Mouse (Mus musculus) cortical plate, adult 2 months (tissue): Measurements from ENCODE around the gene Gm44790. TPM values are rescaled to one million over a fixed set of nuclear protein-coding genes. Genes with fewer than 3 reads are reported as not detected.

Source experiments
- H3K27ac ChIP-seq: fragments of 200-500 bp; 2 replicates; pipeline ENCODE4 v1.5.1; 2012; ENCODE audit warnings: low read length, control low read depth, inconsistent platforms; ENCODE audit not compliant: insufficient read depth
- H3K4me1 ChIP-seq: fragments of 200-500 bp; 2 replicates; pipeline ENCODE4 v1.6.1; 2011; ENCODE audit warnings: low read length; ENCODE audit not compliant: control insufficient read depth, insufficient read depth
- H3K4me3 ChIP-seq: fragments of 200-500 bp; 2 replicates; pipeline ENCODE4 v1.5.1; 2011; ENCODE audit warnings: mild to moderate bottlenecking, low read length, control low read depth; ENCODE audit not compliant: insufficient read depth
- CTCF ChIP-seq: fragments of 200-500 bp; IDR thresholded peaks from 2 replicates; pipeline ENCODE4 v1.5.1; 2011; ENCODE audit warnings: mild to moderate bottlenecking, control low read depth, low read length; ENCODE audit not compliant: insufficient read depth; ENCODE audit errors: extremely low read depth
- POLR2A ChIP-seq: fragments of 200-500 bp; IDR thresholded peaks from 2 replicates; pipeline ENCODE4 v1.6.1; 2011; ENCODE audit warnings: mild to moderate bottlenecking, low read length, control low read depth; ENCODE audit not compliant: insufficient read depth; ENCODE audit errors: extremely low read depth
- polyA plus RNA-seq: library from polyadenylated mRNA; depleted of rRNA; stranded (reverse); fragments of >200 nt; gene quantifications from 2 replicates; pipeline ENCODE4 v1.2.3, GENCODE M21; 2012

Gm44790 gene
- polyA plus RNA-seq, 1 experiment, result 1.0 TPM

- peak overlapping the region; percentile 74 for H3K4me3 ChIP-seq
- TF ChIP-seq POLR2A (no peak), CTCF (no peak)
- peaks cover 3% of the 10 kb centered on the region; the same call in 1 of the 2 replicates for H3K4me1 ChIP-seq
- no peak overlapping the region for H3K27ac ChIP-seq
Measured at GRCm38 (mm10) chr6:86402681-86403607, 23.5 kb upstream of the Gm44790 start.

GRCm38 (mm10) chr6:86403728-86404099 is 22.7 kb upstream of the Gm44790 start:
- Histone ChIP-seq H3K4me1 (peaks cover 3% of the 10 kb centered on the region; the same call in 1 of the 2 replicates), H3K4me3 (peak overlapping the region; percentile 74; the same call in 1 of the 2 replicates), H3K27ac (no peak overlapping the region)
- TF ChIP-seq POLR2A (no peak), CTCF (no peak)

GRCm38 (mm10) chr6:86404100-86404861 is 22.2 kb upstream of the Gm44790 start, which contains the start of gene Tia1:
TSS of gene Tia1 (plus strand) at chr6:86404219.
- H3K4me1 ChIP-seq, result peaks cover 3% of the 10 kb centered on the region; the same call in 1 of the 2 replicates
- peak; percentile 69 for TF ChIP-seq POLR2A
- no peak for TF ChIP-seq CTCF
- H3K27ac ChIP-seq, result peak within 1 kb of the TSS; percentile 93
- H3K4me3 ChIP-seq, result peak within 1 kb of the TSS; percentile 74

GRCm38 (mm10) chr6:86404996-86405395 is 21.5 kb upstream of the Gm44790 start:
- no peak for TF ChIP-seq CTCF
- Histone ChIP-seq H3K4me1 (peaks cover 3% of the 10 kb centered on the region; the same call in 1 of the 2 replicates), H3K4me3 (peak overlapping the region; percentile 74), H3K27ac (0 out of 2 replicates have a peak overlapping the region, but pooled peaks have one; percentile 8)

- TF ChIP-seq CTCF, result no peak
- no peak for TF ChIP-seq POLR2A
- peaks cover 3% of the 10 kb centered on the region; the same call in 1 of the 2 replicates for H3K4me1 ChIP-seq
- no peak overlapping the region for H3K27ac ChIP-seq
- no peak overlapping the region; the same call in 1 of the 2 replicates for H3K4me3 ChIP-seq
Measured at GRCm38 (mm10) chr6:86406306-86406705, 20.2 kb upstream of the Gm44790 start.

- TF ChIP-seq POLR2A (no peak), CTCF (no peak)
Measured at GRCm38 (mm10) chr6:86418711-86419110, 7.7 kb upstream of the Gm44790 start.

GRCm38 (mm10) chr6:86419239-86419638 is 7.2 kb upstream of the Gm44790 start:
- TF ChIP-seq POLR2A, result no peak
- TF ChIP-seq CTCF, result no peak
- H3K4me3 ChIP-seq, result no peak overlapping the region
- no peak overlapping the region for H3K27ac ChIP-seq
- no peaks in the 10 kb centered on the region for H3K4me1 ChIP-seq

More at GRCm38 (mm10) chr6:86418711-86419110, 7.7 kb upstream of the Gm44790 start:
- Histone ChIP-seq H3K4me1 (no peaks in the 10 kb centered on the region), H3K4me3 (no peak overlapping the region), H3K27ac (no peak overlapping the region)

GRCm38 (mm10) chr6:86420491-86420890 is 6.0 kb upstream of the Gm44790 start:
- no peak overlapping the region for H3K27ac ChIP-seq
- no peak for TF ChIP-seq CTCF
- TF ChIP-seq POLR2A, result no peak

GRCm38 (mm10) chr6:86431531-86431930 is 5.1 kb downstream of the Gm44790 start:
- Histone ChIP-seq H3K4me3 (no peak overlapping the region), H3K4me1 (no peaks in the 10 kb centered on the region), H3K27ac (no peak overlapping the region)
- no peak for TF ChIP-seq CTCF

More at GRCm38 (mm10) chr6:86420491-86420890, 6.0 kb upstream of the Gm44790 start:
- Histone ChIP-seq H3K4me1 (no peaks in the 10 kb centered on the region), H3K4me3 (no peak overlapping the region)
